Mouse (Mus musculus) hindbrain, embryonic 16.5 days (tissue): ENCODE results near the gene B3gnt7. TPM values are rescaled to one million over a fixed set of nuclear protein-coding genes. Genes with fewer than 3 reads are reported as not detected.

Experiments
- ATAC-seq: fragments of 200-750 bp; cut with Nextera tagmentation; 2 replicates; pipeline ENCODE4 v1.8.0; 2017; ENCODE audit warnings: moderate TSS enrichment, moderate library complexity
- H3K27ac ChIP-seq: fragments of 300-500 bp; sonication (generic); 2 replicates; pipeline ENCODE4 v1.5.1; 2014; ENCODE audit warnings: low read depth, mild to moderate bottlenecking, control low read depth, low read length, moderate library complexity
- H3K27me3 ChIP-seq: fragments of 300-500 bp; sonication (generic); replicated peaks from 2 replicates; pipeline ENCODE4 v1.6.1; 2014; ENCODE audit warnings: low read length; ENCODE audit not compliant: control insufficient read depth, insufficient read depth
- H3K36me3 ChIP-seq: fragments of 300-500 bp; sonication (generic); 2 replicates; pipeline ENCODE4 v1.6.1; 2014; ENCODE audit warnings: mild to moderate bottlenecking, low read length, moderate library complexity, mixed read lengths; ENCODE audit not compliant: control insufficient read depth, insufficient read depth
- H3K4me1 ChIP-seq: fragments of 300-500 bp; sonication (generic); 2 replicates; pipeline ENCODE4 v1.6.1; 2014; ENCODE audit warnings: low read depth, low read length; ENCODE audit not compliant: control insufficient read depth, insufficient read depth
- H3K4me2 ChIP-seq: fragments of 300-500 bp; sonication (generic); 2 replicates; pipeline ENCODE4 v1.6.1; 2014; ENCODE audit warnings: mild to moderate bottlenecking, low read length, control low read depth, moderate library complexity
- H3K4me3 ChIP-seq: fragments of 300-500 bp; sonication (generic); 2 replicates; pipeline ENCODE4 v1.5.1; 2014; ENCODE audit warnings: mild to moderate bottlenecking, low read length, control low read depth, moderate library complexity
- H3K9ac ChIP-seq: fragments of 300-500 bp; sonication (generic); 2 replicates; pipeline ENCODE4 v1.6.1; 2014; ENCODE audit warnings: low read depth, mild to moderate bottlenecking, control low read depth, low read length, moderate library complexity
- H3K9me3 ChIP-seq: fragments of 300-500 bp; sonication (generic); 2 replicates; pipeline ENCODE4 v1.6.1; 2014; ENCODE audit warnings: mild to moderate bottlenecking, low read length, moderate library complexity; ENCODE audit not compliant: control insufficient read depth
- WGBS: fragments of 180-500 bp; shearing (Covaris S2); extraction: QIAGEN DNeasy Blood & Tissue Kit; methylation state at CpG from one replicate; pipeline ENCODE4 v1.1.7; 2014; 5-methylcytosine and 5-hydroxymethylcytosine counted together
- polyA plus RNA-seq: library from polyadenylated mRNA; unstranded; fragments of >200 nt; fragmentation: Nextera tagmentation; extraction: Ambion mirVana; gene quantifications from 2 replicates; pipeline ENCODE4 v1.2.1, GENCODE M21; 2015

Gene B3gnt7
- polyA plus RNA-seq, 1 experiment from 2014 or later, result 10.6 TPM

DNA sequence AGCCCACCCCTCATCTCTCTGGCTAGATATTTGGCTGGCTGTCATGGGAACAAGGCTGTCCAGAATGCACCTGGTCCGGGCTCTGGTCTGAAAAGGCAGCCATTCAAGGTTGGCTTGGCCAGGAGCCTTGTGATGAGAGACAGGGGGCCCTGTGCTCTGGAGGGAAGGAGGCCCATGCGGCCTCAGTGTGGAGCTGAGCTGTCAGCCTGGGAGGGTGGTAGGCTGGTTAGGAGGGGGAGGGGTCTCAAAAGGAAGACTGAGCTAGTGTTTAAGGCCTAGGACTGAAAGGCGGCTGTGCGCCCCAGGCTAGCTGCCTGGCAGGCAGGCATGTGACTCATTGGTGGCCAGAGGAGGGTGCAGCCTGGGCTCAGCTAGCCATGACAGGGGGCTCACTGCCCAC, 8.2 kb upstream of the B3gnt7 start:
- no peaks in the 10 kb centered on the region for H3K4me1 ChIP-seq
- WGBS, result 21% methylated on average over 4 of the region's 4 CpGs
- peak; percentile 83 for ATAC-seq

DNA sequence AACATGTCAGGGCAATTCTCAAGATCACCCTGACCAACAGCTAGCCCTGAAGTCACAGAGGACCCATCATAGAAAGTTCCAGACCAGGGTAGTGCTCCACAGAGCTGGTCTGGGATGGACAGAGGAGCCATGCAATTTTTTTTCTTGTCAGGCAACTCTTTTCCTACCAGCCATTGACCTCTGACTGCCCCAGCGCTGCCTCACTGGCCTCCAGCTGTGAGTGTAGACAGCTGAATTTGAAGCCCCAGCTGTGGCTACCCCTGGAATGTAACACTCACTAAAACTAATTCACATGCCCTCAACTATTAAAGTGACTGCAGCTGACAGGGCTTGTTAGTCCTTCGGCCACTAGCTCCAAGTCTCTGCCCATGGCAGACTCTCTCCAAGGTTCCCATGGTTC, 2.5 kb upstream of the B3gnt7 start:
- Histone ChIP-seq H3K27ac (no peak overlapping the region), H3K4me1 (peaks cover 4% of the 10 kb centered on the region; the same call in 1 of the 2 replicates), H3K4me2 (no peak overlapping the region), H3K9ac (no peak overlapping the region), H3K36me3 (no peaks in the 10 kb centered on the region), H3K27me3 (peaks cover 14% of the 10 kb centered on the region; the same call in 1 of the 2 replicates), H3K9me3 (no peaks in the 10 kb centered on the region), H3K4me3 (no peak overlapping the region)
- WGBS, result 11% methylated on average over 2 of the region's 2 CpGs
- ATAC-seq, result no peak

More for the DNA sequence above, 8.2 kb upstream of the B3gnt7 start:
- Histone ChIP-seq H3K9ac (no peak overlapping the region), H3K4me2 (no peak overlapping the region), H3K27ac (no peak overlapping the region), H3K9me3 (no peaks in the 10 kb centered on the region), H3K27me3 (no peaks in the 10 kb centered on the region), H3K36me3 (no peaks in the 10 kb centered on the region), H3K4me3 (no peak overlapping the region)

- Histone ChIP-seq H3K36me3 (no peaks in the 10 kb centered on the region), H3K27me3 (peaks cover 14% of the 10 kb centered on the region; the same call in 1 of the 2 replicates), H3K9ac (no peak overlapping the region), H3K4me1 (peaks cover 4% of the 10 kb centered on the region; the same call in 1 of the 2 replicates), H3K9me3 (no peaks in the 10 kb centered on the region), H3K4me2 (no peak overlapping the region), H3K27ac (no peak overlapping the region), H3K4me3 (no peak overlapping the region)
- WGBS, result 57% methylated on average over 7 of the region's 7 CpGs
- ATAC-seq, result no peak
Observed at GRCm38 (mm10) chr1:86300731-86301130, 1.9 kb upstream of the B3gnt7 start.

GRCm38 (mm10) chr1:86301221-86302091, 1.2 kb upstream of the B3gnt7 start:
- Histone ChIP-seq H3K4me2 (no peak overlapping the region), H3K9ac (no peak overlapping the region), H3K36me3 (0 out of 2 replicates have a peak, but pooled peaks cover 3% of the 10 kb centered on the region), H3K9me3 (no peaks in the 10 kb centered on the region), H3K4me3 (no peak overlapping the region), H3K27me3 (peaks cover 14% of the 10 kb centered on the region; the same call in 1 of the 2 replicates), H3K4me1 (peaks cover 4% of the 10 kb centered on the region; the same call in 1 of the 2 replicates), H3K27ac (no peak overlapping the region)
- ATAC-seq, result no peak
- 63% methylated on average over 6 of the region's 6 CpGs for WGBS

DNA sequence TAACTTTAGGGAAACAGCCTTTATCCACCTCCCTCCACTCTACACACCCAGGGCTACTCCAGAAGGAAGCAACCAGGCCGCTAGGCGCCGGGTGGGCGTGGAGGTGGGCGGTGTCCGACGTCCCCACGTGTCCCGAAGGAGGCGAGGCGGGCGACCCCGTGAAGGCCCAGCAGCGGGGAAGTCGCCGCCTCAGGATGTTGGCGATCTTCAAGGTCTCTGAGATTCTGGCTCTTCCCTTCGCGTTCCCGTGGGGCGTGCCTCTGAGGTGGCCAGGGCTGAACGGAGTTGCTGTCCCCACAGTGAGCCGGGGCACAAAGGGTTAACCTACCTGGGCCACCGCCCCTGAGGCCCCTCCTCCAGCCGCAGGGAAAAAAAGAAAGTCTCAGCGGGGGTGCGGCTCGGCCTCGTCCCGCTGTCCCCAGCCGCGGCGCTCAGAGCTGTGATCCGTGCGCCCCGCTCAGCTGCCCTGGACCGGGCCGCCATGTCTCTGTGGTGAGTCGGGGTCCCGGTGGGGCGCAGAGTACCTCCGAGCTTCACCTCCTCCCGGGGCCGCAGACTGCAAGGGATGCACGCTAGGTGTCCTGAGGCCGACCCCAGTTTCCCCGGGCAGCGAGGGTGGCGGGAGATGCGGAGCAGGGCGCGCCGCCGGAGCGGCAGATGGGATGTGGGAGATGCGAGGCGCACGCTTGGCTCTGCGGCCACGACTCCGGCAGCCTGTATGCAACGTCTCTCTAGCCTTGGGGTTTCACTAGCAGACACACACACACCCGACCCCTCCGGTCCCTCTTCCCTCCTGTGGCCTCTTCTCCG, 636 bp downstream of the B3gnt7 start:
- WGBS, result under 1% methylated on average over 47 of the region's 65 CpGs
- Histone ChIP-seq H3K9ac (peak overlapping the region; percentile 75), H3K27ac (no peak overlapping the region; the same call in 1 of the 2 replicates), H3K9me3 (no peaks in the 10 kb centered on the region), H3K4me2 (peak overlapping the region; percentile 98), H3K4me3 (peak overlapping the region; percentile 55), H3K36me3 (0 out of 2 replicates have a peak, but pooled peaks cover 3% of the 10 kb centered on the region), H3K27me3 (peaks cover 14% of the 10 kb centered on the region; the same call in 1 of the 2 replicates), H3K4me1 (peaks cover 4% of the 10 kb centered on the region; the same call in 1 of the 2 replicates)
- peak; percentile 88 for ATAC-seq

- peak overlapping the region; percentile 98 for H3K4me2 ChIP-seq
- H3K4me3 ChIP-seq, result peak overlapping the region; percentile 55
- WGBS, result 3% methylated on average over 16 of the region's 16 CpGs
- H3K9me3 ChIP-seq, result no peaks in the 10 kb centered on the region
- H3K4me1 ChIP-seq, result peaks cover 4% of the 10 kb centered on the region; the same call in 1 of the 2 replicates
- peak overlapping the region; percentile 75 for H3K9ac ChIP-seq
- no peak overlapping the region for H3K27ac ChIP-seq
- ATAC-seq, result no peak; the same call in 1 of the 2 replicates
- peaks cover 14% of the 10 kb centered on the region; the same call in 1 of the 2 replicates for H3K27me3 ChIP-seq
- 0 out of 2 replicates have a peak, but pooled peaks cover 3% of the 10 kb centered on the region for H3K36me3 ChIP-seq
Observed at GRCm38 (mm10) chr1:86303873-86304250, 1.2 kb downstream of the B3gnt7 start.

- Histone ChIP-seq H3K27ac (no peak overlapping the region), H3K36me3 (0 out of 2 replicates have a peak, but pooled peaks cover 3% of the 10 kb centered on the region), H3K4me2 (no peak overlapping the region), H3K4me3 (no peak overlapping the region), H3K9ac (no peak overlapping the region), H3K9me3 (no peaks in the 10 kb centered on the region), H3K27me3 (peaks cover 9% of the 10 kb centered on the region; the same call in 1 of the 2 replicates), H3K4me1 (peaks cover 7% of the 10 kb centered on the region; the same call in 1 of the 2 replicates)
- WGBS, result 81% methylated on average over 3 of the region's 3 CpGs
- ATAC-seq, result no peak
Observed at GRCm38 (mm10) chr1:86306686-86307085, 4.1 kb downstream of the B3gnt7 start.

DNA sequence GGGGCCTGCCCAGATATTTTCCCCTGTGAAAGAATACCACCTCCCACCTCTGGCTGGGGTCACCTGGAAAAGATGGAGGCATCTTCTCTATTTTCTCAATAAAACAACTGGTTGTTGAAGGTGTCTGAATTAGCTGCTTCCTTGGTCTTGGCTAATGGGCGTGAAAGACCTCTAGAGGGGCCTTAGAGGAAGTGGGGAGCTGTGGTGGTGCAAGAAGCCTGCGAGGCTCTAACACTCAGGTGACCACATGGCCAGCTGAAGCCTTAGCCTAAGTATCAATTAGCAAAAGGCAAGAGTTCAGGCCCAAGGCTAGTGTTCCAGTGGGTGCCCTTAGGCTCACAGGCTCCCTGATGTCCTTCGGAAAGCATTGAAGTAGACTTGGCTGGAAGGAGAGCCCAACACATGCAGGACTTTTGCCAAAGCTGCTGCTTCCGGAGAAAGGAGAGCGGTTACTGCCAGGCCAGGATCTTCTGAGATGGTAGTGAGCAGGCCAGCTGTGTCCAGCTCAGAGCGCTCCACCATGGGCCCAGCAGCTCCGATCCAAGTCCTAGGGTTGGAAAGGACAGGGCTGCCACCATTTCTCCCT, 4.6 kb downstream of the B3gnt7 start:
- Histone ChIP-seq H3K9ac (no peak overlapping the region), H3K27me3 (peaks cover 8% of the 10 kb centered on the region; the same call in 1 of the 2 replicates), H3K9me3 (no peaks in the 10 kb centered on the region), H3K4me1 (peaks cover 7% of the 10 kb centered on the region; the same call in 1 of the 2 replicates), H3K4me2 (no peak overlapping the region), H3K36me3 (0 out of 2 replicates have a peak, but pooled peaks cover 3% of the 10 kb centered on the region), H3K27ac (no peak overlapping the region), H3K4me3 (no peak overlapping the region)
- WGBS, result 86% methylated on average over 7 of the region's 7 CpGs
- ATAC-seq, result no peak
